Mouse (Mus musculus) retina, adult 2 months (tissue): ENCODE measurements around the gene Shisa2.

Experiments used
- DNase-seq: peaks from one replicate; pipeline ENCODE4 v3.0.0-alpha.2; 2012; ENCODE audit warnings: low read depth, low spot score

Shisa2 gene

DNA sequence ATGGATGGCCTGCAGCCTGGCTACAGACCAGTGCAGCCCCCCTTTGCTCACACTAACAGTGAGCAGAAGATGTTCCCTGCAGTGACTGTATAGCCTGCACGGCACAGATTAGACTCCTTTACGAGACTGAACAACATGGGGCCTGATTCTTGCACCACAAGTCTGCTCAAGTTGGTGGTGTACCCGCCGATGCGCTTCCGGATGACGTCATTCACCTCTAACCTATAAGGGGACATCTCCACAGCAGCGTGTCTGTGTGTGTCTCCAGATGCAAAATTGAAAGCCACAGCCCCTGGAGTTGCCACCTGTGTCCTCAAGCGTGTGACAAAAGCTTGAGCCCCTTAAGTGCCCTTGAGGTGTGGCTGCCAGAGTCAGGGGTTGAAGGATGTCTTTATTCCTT, 5.0 kb downstream of the Shisa2 start:
- no peak for DNase-seq

DNA sequence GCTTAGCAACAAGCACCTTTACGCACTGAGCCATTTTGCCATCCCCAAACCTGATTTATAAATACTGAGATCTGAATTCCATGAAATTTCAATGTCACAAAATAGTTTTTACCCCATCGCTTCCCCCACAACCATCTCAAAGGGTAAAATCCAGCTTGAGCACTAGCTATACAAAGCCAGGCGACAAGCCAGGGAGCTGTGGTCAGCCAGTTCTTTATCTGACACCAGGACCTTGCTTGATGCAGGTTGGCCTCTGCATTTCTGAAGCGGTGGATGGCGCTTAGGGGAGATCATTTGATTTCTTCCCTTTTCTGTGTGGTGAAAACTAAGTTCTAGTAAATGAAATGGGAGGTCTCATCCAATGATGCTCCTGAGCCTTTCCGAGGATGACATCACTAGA, 7.0 kb downstream of the Shisa2 start:
- no peak for DNase-seq

DNA sequence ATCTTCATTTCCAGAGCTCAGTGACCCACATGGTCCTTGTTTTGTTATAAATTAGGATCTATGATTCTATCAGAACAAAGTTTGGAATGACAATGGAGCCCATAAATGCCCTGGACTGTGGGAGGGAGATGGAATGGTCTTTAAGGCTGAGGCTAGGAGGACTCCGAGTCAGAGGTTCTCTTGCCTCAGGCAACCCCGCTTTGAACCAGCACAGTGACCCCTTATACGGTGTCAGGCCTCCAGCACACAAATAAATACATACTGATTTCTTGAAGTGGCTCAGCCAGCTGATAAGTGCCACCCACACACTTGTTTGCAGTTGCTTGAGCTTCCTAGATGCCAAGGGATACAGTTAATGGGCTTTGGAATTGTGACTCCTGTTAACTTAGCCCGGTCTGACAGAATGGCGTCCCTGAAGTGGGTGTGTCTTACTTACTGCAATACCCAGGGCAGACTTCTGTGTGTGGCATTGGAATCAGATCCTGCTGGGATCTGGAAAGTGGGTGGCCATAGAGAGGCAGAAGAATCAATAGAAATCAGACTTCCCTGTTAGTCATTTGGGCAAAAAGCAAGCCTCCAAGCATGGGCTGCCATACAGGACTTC, 8.3 kb downstream of the Shisa2 start:
- no peak for DNase-seq

DNA sequence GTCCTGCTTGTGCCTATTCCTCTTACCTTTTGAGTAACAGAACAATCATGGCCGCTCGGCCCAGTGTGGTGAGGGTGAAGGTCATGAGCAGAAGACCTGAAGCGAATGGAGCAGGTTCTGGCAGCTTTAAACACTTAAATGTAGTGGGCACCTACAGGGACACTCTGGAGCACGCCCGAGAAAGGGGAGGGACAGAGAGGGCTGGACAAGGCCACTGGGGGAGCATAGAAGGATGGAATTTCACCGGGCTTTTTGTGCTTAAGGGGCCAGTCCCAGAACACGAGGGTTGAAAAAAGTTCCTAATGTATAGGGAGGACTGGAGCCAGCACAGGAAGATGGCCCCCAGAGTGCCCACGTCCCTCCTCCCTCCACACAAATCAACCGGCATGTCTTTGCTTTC, 8.9 kb downstream of the Shisa2 start:
- DNase-seq = no peak

DNA sequence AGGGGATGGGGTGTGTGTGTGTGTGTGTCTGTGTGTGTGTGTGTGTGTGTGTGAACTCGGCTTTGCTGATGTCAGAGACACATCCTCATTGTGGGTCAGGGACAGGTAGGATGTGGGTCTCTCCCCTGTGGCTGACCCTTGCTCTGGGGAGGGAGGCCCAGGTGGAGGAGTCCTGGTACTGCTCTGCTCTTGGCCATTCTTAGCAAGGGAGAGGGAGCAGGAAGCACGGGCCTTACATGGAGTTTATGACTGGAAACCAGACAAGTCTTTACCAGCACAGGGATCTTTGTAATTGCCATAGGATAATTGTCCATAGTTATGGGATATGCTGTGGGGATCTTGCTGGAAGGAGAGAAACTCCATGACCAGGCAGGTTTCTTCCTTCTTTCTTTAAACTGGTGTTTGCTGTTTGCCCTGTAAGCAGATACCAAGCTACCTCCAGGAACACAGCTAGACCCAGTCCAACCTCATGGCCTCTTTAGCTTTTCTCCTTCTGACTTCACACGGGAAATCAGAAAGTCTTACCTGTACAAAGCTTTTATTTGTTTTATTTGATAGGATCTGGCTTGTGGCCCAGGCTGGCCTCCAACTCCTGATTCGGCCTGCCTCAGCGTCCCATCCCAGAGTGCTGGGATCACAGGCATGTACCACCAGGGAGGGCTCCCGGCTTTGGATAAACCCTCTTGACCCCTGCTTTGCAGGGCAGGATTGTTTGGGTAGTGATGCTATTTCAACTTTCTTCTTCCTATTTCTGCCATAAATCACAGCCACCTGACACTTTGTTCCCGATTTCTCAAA, 14.0 kb downstream of the Shisa2 start:
- no peak for DNase-seq

DNA sequence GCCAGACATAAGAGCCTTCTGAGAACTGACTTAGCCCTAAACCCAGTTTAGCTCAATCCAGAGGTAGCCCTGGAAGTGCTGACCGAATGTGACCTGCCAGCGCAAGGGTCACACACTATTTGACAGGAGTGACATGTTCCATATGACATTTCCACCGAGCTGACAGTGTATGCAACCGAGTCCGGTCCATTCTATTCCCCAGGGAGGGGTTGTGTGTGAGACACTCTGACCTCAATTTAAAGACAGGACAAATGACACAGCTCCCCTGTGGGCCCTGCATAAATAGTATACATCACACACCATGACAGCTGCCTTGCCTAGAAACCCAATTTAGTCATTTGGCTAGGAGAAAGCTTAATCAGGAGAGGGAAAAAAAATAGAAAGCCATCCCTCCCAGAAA, 16.7 kb downstream of the Shisa2 start:
- no peak for DNase-seq

DNA sequence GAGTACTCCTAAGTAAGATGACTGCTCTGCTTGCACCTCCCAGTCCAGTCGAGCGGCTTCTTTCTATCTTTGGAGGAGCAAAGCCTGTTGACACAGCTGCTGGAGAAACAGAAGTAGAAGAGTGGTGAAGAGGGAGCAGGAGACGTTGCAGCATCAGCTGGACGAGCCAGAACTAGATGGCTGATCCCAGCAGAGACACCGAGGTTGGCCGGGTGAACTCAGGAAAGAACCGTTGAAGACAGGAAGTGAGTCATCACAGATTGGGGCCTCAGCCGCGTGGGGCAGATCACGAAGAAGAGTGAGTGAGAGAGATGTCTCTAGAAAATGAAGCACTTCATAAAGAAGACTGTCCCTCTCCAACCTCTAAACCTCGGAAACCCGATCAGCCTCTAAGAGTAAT, 18.5 kb downstream of the Shisa2 start:
- DNase-seq = no peak

DNA sequence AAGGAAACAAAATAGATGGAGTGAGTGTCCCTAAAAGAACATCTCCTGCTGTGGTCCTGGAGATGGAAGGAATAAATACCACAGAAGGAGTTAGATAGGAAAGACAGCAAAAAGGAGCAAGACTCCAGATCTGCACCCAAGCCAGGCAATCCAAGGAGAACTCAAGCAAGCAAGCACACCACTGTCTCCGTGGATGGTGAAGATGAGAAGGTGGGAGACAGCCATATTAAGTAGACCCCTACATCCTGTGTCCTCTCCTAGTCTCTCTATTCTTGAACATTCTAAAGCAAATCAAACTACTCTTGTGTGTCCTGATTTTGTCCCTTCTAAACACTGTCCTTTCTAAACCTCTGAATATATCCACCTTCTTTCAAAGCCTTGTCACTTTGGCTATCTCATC, 19.1 kb downstream of the Shisa2 start:
- DNase-seq = no peak

DNA sequence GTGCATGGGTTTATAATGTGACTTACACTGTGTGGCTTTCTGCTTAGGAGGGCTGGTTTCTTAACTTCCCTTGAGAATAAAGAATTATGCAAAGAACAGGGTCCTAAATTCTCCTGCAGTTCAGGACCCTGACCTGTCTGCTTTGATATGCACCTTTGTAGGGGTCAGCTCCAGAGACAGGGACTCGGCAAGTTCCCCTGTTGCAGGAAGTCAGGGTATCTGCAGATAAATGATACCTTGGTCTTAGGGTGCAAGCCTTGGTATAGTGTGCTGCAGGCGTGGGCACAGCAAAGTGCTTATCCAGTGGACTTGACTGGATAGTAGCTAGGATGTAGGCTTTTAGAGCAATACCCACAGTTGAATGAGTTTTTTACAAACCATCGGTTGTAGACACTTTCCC, 19.8 kb downstream of the Shisa2 start:
- DNase-seq = no peak

DNA sequence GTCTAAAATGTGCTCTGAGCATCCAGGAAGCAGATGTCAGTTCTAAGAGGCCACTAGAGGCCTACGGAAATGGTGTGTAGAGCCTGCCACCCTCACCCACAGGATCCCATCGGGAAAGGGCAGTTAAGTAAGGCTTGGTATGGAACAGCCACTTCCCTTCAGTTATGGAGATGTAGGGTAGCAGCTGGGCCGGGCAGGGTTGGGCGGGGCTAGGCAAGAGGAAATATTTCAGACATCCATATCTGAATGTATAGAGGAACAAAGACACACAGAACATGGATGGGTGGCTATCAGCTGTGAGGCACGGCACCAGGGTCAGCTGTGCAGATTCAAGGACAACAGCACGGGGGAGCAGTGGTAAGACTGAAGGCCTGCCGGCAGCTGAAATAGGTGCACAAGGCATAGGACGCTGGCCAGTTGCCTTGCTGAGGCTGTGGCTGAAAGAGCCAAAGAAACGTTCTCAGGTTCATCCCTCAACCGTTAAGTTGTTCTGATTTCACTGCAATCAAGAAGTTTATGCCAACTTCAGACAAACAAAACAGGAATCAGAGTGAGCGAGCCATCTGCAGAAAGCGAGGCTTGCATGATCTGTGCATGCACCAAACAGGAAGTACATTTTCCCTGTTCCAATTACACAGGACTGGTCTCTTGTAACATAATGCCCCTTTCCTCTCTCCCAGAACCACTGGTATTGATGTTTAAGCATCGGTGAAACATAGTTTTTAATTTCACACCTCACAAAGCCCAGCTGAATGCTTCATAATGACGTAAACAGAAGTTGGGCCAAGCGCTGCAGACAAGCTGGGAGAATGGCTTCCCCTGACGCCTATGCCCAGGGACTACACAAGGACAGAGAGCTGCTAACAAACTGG, 22.0 kb downstream of the Shisa2 start:
- DNase-seq = no peak

DNA sequence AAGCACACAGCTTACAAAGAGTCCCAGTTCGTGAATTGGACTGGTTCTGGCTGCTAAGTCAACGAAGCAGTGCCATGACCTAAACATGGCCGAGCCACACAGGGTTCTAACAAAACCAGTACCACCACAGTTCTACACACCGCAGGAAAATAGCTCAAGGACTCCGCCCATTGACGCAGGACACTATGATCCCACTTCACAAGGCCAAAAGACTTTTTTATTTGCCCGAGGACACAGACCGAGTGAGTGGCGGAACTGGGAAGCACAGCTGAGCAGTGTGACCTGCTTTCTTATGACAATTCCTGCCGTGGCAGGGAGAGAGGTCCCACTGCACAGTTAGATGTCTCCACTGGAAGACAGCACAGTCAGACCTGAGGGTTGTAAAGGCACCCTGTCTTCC, 23.5 kb downstream of the Shisa2 start:
- no peak for DNase-seq

DNA sequence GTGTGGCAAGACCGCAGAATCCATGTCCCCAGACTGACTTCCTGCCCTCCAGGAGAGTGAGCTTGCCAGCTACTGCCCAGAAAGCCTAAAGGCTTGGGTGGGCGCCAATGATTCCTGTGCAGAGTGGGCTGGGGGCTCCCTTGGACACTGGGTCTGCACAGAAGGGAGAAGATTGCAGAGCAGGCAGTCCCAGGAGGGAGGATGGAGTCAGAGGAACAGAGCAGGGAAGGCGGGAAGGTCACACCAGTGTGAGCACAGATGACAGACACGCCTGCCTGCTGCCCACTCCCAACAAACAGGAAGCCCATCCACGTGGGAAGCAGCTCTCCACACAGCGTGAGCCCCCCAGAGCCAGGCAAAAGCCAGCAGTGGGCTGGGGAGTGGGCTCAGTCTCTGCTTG, 24.2 kb downstream of the Shisa2 start:
- DNase-seq = no peak

DNA sequence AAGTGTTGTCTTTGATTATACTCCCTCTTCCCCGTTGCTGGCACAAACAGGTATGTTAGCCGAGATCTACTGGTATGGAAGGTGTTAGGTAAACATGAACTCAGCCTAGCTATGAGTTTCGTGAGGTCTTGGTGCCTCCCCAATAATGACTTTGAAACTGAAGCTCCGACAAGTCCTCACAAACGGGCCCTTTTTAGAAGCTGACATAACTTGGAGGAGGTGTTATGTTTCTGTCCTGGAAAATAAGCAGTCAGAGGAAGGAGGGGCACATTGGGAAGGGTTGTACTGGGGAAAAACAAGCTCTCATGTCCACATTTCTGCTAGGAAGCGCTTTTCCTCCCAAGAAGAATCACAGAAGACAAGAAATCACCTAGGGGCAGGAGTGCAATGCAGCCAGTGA, 31.5 kb downstream of the Shisa2 start:
- no peak for DNase-seq

DNA sequence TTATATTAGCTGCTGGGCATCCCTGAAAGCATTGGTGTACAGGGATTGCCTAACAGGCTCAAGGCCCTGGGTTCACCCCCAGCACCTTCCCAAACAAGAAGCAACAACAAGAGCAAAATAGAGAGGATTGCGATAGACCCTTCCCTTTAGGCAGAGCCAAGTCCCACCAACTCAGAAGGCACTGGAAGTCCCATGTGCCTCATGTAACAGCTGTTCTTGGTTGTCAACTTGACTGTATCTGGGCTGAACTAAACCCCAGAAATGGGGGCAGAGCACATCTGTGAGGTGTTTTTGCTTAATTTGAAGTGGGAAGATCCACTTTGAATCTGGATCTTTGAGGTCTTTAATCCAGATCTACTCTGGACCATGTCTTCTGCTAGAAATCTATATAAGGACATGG, 32.0 kb downstream of the Shisa2 start:
- DNase-seq = no peak

DNA sequence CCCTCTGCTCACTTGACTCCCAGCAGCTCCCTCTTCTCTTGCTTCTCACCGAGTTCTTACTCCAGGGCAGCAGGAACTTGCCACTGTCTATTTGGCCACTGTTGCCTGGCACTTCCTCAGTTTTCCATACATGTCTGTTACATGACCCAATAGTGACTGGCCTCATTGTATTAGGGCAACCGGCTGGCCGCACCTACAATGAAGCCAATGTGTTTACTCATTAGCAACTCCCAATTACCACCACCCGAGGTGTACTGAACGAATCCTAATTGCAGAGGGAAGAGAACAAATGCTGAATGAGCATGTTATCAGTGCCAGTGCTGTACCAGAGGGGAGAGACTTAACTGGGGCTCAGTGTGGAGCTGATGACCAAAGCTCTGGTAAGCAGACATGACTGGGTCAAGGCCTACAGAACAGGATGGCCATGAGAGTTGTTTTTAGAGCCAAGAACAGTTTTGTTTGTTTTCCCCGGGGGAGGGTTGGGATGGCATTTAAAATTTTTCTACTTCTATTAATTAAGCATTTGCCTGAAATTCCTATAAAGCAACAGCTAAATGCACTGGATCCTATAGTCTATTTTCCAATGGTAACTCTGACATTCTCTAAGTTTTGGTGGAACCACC, 47.9 kb downstream of the Shisa2 start:
- DNase-seq = no peak

DNA sequence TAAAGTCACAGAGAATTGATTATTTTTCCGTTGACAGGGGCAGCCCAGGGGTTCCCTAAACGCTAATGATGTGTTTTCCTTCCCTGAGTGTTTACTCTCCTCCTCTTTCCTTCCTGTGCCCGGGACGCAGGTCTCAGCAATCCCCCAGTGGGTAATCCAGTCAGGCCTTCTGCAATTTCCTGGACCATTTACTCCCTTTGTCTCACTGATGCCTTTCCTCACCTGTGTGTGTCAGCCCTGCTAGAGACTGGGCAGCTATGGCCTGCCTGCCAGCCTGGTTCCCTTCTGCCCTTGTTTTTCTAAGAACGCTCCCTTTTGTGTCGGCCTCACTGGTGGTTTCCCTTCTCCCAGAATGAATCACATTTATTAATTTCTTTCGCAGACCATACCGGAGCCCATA, 49.4 kb downstream of the Shisa2 start:
- no peak for DNase-seq

DNA sequence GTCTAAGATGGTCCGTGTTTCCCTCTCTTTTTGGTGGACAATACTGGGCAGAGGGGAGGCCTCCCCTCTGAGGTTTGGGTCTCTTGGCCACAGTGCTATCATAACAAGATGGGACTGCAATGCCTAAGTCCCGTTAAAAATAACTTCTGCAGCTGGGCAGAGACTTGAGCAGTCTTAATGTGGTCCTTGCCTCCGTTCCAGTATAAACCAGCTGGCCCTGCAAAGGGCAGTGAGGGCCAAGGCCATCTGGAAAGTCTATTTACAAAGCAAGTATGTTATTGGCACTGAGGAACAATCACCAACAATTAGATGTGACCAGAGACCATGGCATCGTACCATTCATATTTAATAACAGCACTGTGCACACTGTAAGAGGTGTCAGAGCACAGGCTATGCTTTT, 50.2 kb downstream of the Shisa2 start:
- no peak for DNase-seq

DNA sequence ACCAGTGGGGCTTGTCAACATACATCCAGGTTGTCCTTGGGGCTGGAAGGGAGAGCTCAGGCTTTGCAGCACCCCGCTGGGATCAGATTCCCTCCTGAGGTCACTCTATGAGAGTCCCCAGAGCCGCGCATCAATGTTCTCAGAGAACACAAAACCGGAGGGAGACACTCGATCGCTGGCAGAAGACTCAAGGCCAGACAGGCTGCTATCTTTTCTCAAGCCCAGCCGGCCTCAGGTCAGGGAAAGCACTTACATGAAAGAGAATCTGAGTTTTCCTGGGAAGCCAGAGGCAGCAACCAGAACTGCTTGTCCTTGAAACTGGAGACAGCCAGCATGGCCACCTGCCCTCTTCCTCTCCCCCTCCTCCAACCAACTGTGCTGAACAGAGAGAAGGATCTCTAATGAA, 52.5 kb downstream of the Shisa2 start:
- DNase-seq = no peak
